Mouse (Mus musculus): ENCODE results near the gene Olfr1218.
"Not testable (repeated sequence)": the region's sequence is repeated elsewhere in the genome, so short reads cannot be mapped to it uniquely, and the experiment has no call there.

Olfr1218 gene

GRCm38 (mm10) chr2:89061087-89061486 lies at the start of gene Olfr1218:
Gene Olfr1218, minus strand, starts transcription at chr2:89061187.
- DNase-seq (ENCODE audit: low read depth, low spot score), result no peak

DNA sequence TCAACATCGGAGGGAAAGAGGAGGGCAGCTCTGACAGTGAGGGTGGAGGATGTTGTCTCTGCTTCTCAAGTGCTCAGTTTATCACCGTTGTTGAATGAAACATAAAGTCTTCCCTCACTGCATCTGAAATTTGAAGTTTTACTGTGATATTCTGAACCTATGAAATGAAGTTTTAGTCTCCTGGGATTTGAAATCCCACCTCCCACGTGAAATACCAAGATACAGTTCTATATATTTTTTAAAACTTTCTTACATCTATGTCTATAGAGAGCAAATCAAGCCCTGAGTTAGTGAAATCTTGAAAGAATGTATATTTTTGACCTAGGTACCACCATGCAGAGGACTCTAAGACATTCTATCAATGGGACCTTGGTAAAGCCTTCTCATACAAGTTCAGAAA lies 45.7 kb upstream of the Olfr1218 start, which contains the start of gene Olfr1220:
Olfr1220 (minus strand) TSS at position 101 of the 400 bp plus-strand sequence.
- no peak for DNase-seq (ENCODE audit: low read depth, low spot score)

DNA sequence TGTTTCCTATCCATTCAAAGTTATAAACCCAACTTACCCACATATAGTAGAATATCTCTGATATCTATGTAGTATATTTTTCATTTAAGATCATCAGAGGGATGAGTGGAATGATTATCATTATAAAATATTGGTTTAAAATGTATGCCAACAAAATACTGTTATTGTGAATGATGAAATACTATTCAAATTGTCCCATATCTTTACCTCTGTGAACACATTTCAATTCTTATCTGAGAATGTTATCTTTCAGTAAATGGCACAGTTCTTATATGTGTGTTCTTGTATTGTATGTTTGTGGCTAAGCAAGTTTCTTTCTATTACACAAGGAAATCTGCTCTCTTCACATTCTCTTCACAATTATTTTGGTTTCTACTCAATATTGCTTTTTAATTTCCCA lies 44.7 kb upstream of the Olfr1218 start:
- no peak for DNase-seq (ENCODE audit: low read depth, low spot score)

DNA sequence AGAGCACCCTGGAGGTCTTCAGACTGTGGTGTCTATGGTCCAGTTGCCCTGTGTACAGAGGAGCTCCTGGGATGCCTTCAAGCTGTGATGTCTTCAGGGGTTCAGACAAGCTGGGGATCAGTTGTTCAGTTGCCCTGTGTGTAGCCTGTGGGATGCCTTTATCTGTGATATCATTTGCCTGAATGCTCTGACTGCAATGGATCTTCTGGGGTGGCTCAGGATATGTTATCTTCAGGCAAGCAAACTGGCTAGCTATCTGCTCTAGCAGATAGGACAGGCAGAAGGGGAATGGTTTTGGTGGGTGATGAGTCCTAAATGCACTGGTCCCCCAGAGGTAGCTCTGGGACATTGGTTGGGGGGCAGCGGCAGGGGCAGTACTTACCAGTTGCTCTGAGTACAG lies 32.9 kb upstream of the Olfr1218 start:
- no peak for DNase-seq (ENCODE audit: low read depth, low spot score)

DNA sequence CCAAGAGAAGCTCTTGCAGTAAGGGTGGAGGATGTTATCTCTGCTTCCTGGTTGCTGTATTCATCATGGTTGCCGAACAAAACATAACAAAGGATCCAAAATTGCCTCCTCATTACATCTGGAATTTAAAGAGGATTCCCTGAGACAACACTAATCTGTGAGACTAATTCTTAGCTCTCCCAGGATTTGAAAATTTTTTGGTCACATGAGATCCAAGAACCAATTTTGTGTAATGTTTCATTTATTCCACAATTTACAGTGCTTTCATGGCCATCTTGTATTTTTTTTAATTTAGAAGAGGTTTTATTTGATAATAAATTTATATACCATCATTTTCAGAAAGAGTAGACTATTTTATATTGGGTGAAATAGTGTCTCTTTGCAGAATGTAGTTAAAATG lies 22.4 kb upstream of the Olfr1218 start, which contains the start of gene Olfr1219:
Olfr1219 (minus strand) TSS at position 101 of the 400 bp plus-strand sequence.
- DNase-seq (ENCODE audit: low read depth, low spot score), result no peak

DNA sequence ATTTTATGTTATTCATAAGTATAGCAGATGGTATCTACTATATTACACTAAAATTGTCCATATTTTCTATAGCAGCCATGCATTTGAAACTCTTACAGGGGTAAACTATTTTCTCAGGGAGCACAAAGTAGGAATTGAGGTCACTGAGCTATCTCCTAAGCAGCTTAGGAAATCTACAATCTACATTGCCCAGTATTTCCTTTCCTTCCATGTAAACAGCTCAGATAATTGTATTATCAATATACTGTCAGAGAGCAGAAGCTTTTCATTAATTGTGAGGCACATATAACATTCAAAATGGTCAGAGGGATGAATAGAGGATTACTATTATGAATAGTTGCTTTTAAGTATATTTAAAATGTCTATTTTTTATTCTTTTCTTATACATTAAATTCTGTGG lies 20.5 kb upstream of the Olfr1218 start:
- DNase-seq (ENCODE audit: low read depth, low spot score), result no peak

- DNase-seq (ENCODE audit: low read depth, low spot score), result no peak
Measured at GRCm38 (mm10) chr2:89031965-89032364, 29.0 kb downstream of the Olfr1218 start, which contains the start of gene Olfr1217. Gene Olfr1217, minus strand, starts transcription at chr2:89032065.

DNA sequence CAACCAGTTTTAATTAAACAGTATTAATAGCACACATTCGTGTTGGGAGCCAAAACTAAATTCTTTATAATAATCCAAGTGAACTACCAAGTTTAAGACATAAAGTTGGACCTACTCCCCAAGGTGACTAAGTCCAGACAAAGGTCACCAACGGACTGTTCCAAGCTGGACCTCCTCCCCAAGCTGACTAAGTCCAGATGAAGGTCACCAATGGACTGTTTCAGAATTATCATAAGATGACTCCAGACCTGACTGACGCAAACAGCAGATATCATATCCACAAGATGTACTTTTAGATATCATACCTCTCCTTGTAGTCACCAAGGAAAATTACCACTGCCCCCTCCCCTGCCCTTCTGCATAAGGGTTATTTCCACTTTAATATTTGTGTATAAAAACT lies 39.6 kb downstream of the Olfr1218 start:
- not testable (repeated sequence) for DNase-seq (ENCODE audit: low read depth, low spot score)

- no peak for DNase-seq (ENCODE audit: low read depth, low spot score)
Measured at GRCm38 (mm10) chr2:89018240-89018639, 42.7 kb downstream of the Olfr1218 start, which contains the start of gene Olfr1216. Gene Olfr1216, minus strand, starts transcription at chr2:89018340.

- DNase-seq (ENCODE audit: low read depth, low spot score), result no peak
Measured at GRCm38 (mm10) chr2:89006873-89007272, 54.1 kb downstream of the Olfr1218 start, which contains the start of gene Olfr1215. Gene Olfr1215, minus strand, starts transcription at chr2:89006973.

All from c-Kit-negative CD71-positive TER-119-positive erythroid progenitor cells, embryonic 14.5 days (primary cell).